Mouse (Mus musculus) B cell, adult 2 months (primary cell): ENCODE data around the gene Gm17428.
A peak's percentile ranks its signal among the peaks of the same experiment; 100 is the strongest.

ENCODE experiments used
- DNase-seq, 2 experiments: peaks; one replicate each; pipeline ENCODE4 v3.0.0; 2022

The Gm17428 gene

DNA sequence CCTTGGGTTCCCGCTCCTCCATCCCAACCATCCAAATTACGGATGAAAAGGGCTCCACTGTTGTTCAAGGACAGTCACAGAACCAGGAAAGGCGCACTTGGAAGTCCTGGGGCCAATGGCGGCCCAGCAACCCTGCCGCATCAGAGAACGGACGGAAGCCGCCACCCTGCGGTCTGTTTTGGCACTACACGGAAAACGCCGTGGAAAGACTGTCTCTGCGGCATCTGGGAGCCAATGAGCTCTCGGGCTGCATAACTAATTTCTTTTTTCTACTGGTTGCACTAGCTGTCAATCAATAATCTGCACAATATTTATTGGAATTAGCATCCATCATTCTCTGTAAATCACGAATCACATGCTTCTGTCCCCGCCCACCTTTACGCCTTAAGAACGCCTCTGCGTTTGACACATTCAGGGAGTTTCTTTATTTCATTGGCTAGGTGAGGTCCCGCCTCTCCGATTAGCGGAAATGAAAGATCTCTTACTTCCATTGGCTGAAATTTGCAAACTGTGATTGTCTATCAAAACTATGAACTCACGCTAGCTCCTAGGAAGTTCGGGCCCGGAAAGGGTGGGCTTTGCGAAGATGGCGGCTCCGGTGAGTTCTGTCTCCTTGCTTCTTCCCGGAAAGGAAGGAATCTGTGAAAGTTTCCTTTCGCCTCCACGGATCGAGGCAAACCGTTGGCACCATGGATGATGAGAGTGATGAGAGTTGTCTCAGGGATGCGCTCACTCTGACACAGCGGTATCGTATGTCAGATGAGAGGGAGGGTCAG lies 38.4 kb downstream of the Gm17428 start, which contains the start of gene Ngdn:
Ngdn (plus strand) TSS at position 464 of the 776 bp plus-strand sequence.
- DNase-seq = peak; percentile 97 to 98

DNA sequence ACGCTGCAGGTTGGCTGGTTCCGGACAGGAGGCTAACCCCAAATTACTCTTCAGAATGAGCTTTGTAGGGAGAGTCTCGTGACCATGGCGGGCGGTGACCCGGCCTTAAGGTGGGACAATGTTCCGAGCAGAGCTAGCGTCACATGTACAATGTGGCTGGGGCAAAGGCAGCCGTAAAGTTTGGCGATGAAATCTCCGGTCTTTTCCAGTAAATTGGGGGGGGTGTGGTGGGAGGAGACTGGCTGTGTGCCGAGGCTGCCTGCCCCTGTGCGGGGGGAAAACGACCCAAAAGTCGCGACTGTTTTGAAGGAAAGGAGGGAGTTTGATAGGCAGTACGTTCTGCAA lies 39.0 kb downstream of the Gm17428 start:
- no peak for DNase-seq

DNA sequence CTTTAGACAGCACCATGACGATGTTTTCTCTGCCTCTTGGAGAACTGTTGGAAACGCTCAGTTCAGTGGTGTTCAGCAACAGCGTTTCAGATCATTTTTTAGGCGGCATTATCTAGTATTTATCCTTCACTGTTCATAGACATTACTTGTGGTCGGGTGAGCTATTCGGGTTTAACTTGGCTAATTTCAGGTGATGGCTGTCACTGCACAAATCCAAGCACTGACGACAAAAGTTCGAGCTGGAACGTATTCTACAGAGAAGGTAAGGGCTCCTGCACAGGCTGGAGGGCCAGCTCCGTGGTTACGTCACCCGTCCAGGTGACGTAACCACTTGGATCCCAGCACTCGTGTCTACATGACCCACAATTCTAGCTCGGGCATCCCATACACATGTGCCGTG lies 40.1 kb downstream of the Gm17428 start:
- no peak for DNase-seq

- DNase-seq = no peak
Measured at GRCm38 (mm10) chr14:55020394-55020793, 43.7 kb downstream of the Gm17428 start.

DNA sequence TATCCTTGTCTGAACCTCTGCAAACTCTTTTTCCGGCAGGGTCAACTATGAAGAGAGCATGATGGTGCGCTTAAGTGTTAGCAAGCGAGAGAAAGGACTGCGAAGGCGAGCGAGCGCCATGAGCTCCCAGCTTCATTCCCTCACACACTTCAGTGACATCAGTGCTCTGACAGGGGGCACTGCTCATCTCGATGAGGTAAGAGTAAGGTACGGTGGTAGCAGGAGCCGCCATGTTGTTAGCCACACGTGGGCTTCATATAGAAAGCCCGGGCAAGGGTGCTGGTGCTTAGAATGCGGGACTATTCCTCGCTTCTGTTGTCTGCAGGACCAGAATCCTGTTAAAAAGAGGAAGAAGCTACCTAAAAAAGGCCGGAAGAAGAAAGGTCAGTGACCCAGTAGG lies 46.3 kb downstream of the Gm17428 start:
- DNase-seq = no peak

DNA sequence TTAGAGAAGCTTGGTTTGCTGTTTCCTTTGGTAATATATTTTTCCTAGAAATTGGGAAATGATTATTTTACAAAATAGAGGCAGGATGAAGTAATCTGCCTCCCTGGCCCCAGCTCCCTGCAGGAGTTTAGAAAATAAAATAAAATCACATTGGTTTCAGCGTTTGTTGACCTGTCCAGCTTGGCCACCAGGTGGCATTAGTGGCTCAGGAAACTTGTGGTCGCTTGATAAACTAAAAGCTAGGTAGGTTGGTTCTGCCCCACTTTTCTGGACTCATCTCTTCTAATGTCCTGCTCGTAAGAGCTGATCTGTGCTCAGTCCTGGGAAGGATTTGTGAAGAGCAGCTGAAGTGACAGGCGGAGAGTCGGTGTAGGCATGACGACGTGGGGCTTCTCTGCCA lies 47.5 kb downstream of the Gm17428 start:
- DNase-seq = peak; percentile 58 to 68

GRCm38 (mm10) chr14:55025527-55025926 lies 48.8 kb downstream of the Gm17428 start:
- DNase-seq = no peak
